Mouse (Mus musculus): ENCODE data around the gene Cyp2j5. TPM values are rescaled to one million over a fixed set of nuclear protein-coding genes. Genes with fewer than 3 reads are reported as not detected.

Cyp2j5 gene
- total RNA-seq, 2 experiments from 2014 or later = not detected

Other genes starting within 250 kb of the Cyp2j5 start
- not detected in 2 replicates for gene Cyp2j8, start 156.8 kb downstream of the Cyp2j5 start, total RNA-seq (2014; fragmentation: Nextera tagmentation)
- not detected in 2 replicates for gene Cyp2j8, start 156.8 kb downstream of the Cyp2j5 start, total RNA-seq (2017)
- 0.52 and 1.4 TPM in 2 replicates for gene Cyp2j6, start 110.5 kb downstream of the Cyp2j5 start, total RNA-seq (2014; fragmentation: Nextera tagmentation)
- 3.9 and 5.8 TPM in 2 replicates for gene Cyp2j6, start 110.5 kb downstream of the Cyp2j5 start, total RNA-seq (2017)
- 3.7 and 3.9 TPM in 2 replicates for gene Cyp2j9, start 72.6 kb downstream of the Cyp2j5 start, total RNA-seq (2014; fragmentation: Nextera tagmentation)
- 5.3 and 5.4 TPM in 2 replicates for gene Cyp2j9, start 72.6 kb downstream of the Cyp2j5 start, total RNA-seq (2017)
- gene Gm12695, start 121.0 kb upstream of the Cyp2j5 start, total RNA-seq (2014; fragmentation: Nextera tagmentation) = not detected in 2 replicates
- not detected in 2 replicates for gene Gm12695, start 121.0 kb upstream of the Cyp2j5 start, total RNA-seq (2017)